Mouse (Mus musculus) heart, embryonic 12.5 days (tissue): Measurements from ENCODE around the gene Adamts12. TPM values are rescaled to one million over a fixed set of nuclear protein-coding genes. Genes with fewer than 3 reads are reported as not detected.

Experiments used
- ATAC-seq: fragments of 200-750 bp; cut with Nextera tagmentation; 2 replicates; pipeline ENCODE4 v1.8.0; 2017; ENCODE audit warnings: moderate TSS enrichment, moderate library complexity; ENCODE audit not compliant: insufficient number of reproducible peaks, low FRiP score
- H3K27ac ChIP-seq: fragments of 300-500 bp; sonication (generic); 2 replicates; pipeline ENCODE4 v1.5.1; 2016; ENCODE audit warnings: mild to moderate bottlenecking, moderate library complexity; ENCODE audit not compliant: poor library complexity, severe bottlenecking
- H3K27me3 ChIP-seq: fragments of 300-500 bp; sonication (generic); replicated peaks from 2 replicates; pipeline ENCODE4 v1.6.1; 2016; ENCODE audit warnings: mild to moderate bottlenecking, moderate library complexity
- H3K36me3 ChIP-seq: fragments of 300-500 bp; sonication (generic); 2 replicates; pipeline ENCODE4 v1.6.1; 2016; ENCODE audit warnings: mild to moderate bottlenecking, moderate library complexity
- H3K4me1 ChIP-seq: fragments of 300-500 bp; sonication (generic); replicated peaks from 2 replicates; pipeline ENCODE4 v1.6.1; 2016; ENCODE audit warnings: mild to moderate bottlenecking
- H3K4me2 ChIP-seq: fragments of 300-500 bp; sonication (generic); 2 replicates; pipeline ENCODE4 v1.6.1; 2016; ENCODE audit warnings: mild to moderate bottlenecking, moderate library complexity
- H3K4me3 ChIP-seq: fragments of 300-500 bp; sonication (generic); 2 replicates; pipeline ENCODE4 v1.5.1; 2016; ENCODE audit warnings: mild to moderate bottlenecking
- H3K9ac ChIP-seq: fragments of 300-500 bp; sonication (generic); 2 replicates; pipeline ENCODE4 v1.6.1; 2016; ENCODE audit warnings: mild to moderate bottlenecking, moderate library complexity
- H3K9me3 ChIP-seq: fragments of 300-500 bp; sonication (generic); replicated peaks from 2 replicates; pipeline ENCODE4 v1.6.1; 2016; ENCODE audit warnings: mild to moderate bottlenecking, moderate library complexity
- whole genome bisulfite sequencing: fragments of 180-500 bp; shearing (Covaris S2); methylation state at CpG from one replicate; pipeline ENCODE4 v1.1.7; 2016; 5-methylcytosine and 5-hydroxymethylcytosine counted together
- polyA plus RNA-seq: library from polyadenylated mRNA; unstranded; fragments of >200 nt; fragmentation: Nextera tagmentation; extraction: Ambion mirVana; gene quantifications from 2 replicates; pipeline ENCODE4 v1.2.1, GENCODE M21; 2016

Gene Adamts12
- polyA plus RNA-seq, 1 experiment from 2014 or later: 1.1 TPM

DNA sequence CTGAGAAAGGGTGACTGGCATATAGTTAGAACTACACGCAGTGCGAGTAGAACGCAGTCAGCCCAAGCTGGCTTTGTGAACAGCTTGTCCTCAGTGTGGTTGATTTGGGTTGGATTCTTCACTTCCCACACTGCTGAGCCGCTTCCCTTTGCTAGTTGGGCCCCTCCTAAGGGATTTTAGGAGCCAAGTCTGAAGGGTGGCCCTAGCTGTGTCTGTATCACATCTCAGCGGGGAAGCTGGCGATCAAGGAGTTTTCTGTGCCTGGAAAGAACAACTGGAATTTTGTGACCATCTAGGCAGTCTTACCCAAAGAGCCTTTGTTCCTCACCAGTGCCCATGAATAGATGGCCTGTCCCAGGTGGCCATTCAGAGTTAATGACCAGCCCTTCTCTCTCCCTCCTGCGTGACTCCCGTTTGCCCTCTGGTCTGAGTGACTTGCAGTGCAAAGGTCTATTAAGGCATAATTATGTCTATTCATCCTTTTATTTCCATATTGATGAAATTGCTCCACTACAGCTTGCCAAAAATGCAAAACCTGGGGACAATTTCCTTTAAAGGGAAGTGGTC lies 50.1 kb downstream of the Adamts12 start:
- WGBS: 72% methylated on average over 8 of the region's 8 CpGs
- Histone ChIP-seq H3K4me1 (no peaks in the 10 kb centered on the region), H3K4me3 (no peak overlapping the region), H3K9ac (no peak overlapping the region), H3K9me3 (no peaks in the 10 kb centered on the region), H3K36me3 (no peaks in the 10 kb centered on the region), H3K27me3 (no peaks in the 10 kb centered on the region), H3K4me2 (no peak overlapping the region), H3K27ac (no peak overlapping the region)
- no peak for ATAC-seq

GRCm38 (mm10) chr15:11116303-11116702 lies 51.7 kb downstream of the Adamts12 start:
- no peak overlapping the region for H3K9ac ChIP-seq
- WGBS: 84% methylated on average over 2 of the region's 2 CpGs
- H3K4me3 ChIP-seq: no peak overlapping the region
- no peaks in the 10 kb centered on the region for H3K27me3 ChIP-seq
- H3K4me1 ChIP-seq: no peaks in the 10 kb centered on the region
- no peaks in the 10 kb centered on the region for H3K36me3 ChIP-seq
- H3K9me3 ChIP-seq: no peaks in the 10 kb centered on the region
- no peak overlapping the region for H3K4me2 ChIP-seq
- no peak for ATAC-seq
- H3K27ac ChIP-seq: no peak overlapping the region

GRCm38 (mm10) chr15:11116853-11117252 lies 52.3 kb downstream of the Adamts12 start:
- no peak for ATAC-seq
- 46% methylated on average over 3 of the region's 3 CpGs for WGBS
- Histone ChIP-seq H3K9ac (no peak overlapping the region), H3K4me3 (no peak overlapping the region), H3K9me3 (no peaks in the 10 kb centered on the region), H3K27ac (no peak overlapping the region), H3K36me3 (no peaks in the 10 kb centered on the region), H3K4me2 (no peak overlapping the region), H3K27me3 (no peaks in the 10 kb centered on the region), H3K4me1 (no peaks in the 10 kb centered on the region)

DNA sequence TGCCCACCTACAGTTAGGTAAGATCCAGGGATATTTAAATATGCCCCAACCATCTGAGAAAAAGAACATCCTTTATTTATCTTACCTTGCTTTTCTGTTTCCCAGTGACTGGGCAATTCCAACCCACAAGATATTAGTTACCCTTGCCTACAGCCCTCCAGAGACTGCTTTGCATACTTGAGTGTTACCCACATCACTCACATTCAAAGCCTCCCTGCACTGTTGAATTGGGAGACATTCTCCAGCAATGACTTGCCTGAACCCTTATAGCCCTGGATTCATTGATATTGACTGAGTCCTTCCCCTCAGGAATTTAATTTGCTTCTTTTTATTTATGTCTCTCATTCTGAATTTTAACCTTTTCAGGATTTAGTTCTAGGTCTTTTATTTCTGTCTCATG lies 53.8 kb downstream of the Adamts12 start:
- no peak for ATAC-seq
- H3K9ac ChIP-seq: no peak overlapping the region
- no peak overlapping the region for H3K27ac ChIP-seq

DNA sequence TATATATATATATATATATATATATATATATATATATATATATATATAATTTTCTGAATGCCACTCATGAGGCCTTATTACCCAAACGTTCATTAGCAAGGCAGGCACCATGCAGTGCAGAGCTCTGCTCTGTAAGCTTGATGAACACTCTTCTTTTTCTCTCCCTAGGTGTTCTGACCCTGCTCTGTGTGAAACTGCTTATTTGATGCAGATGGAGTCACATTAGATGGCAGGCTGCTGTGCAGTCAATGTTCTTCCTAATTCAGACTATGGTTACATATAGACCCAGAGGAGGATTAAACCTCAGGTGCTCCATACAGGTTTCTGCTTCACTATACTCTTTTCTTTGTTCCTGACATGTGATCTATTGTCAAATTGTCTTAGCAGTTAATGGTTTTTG lies 57.1 kb downstream of the Adamts12 start:
- H3K27me3 ChIP-seq: no peaks in the 10 kb centered on the region
- no peak overlapping the region for H3K4me3 ChIP-seq
- WGBS: 54% methylated on average over 1 of the region's 1 CpGs
- H3K27ac ChIP-seq: no peak overlapping the region
- no peak overlapping the region for H3K9ac ChIP-seq
- H3K4me2 ChIP-seq: no peak overlapping the region
- H3K4me1 ChIP-seq: 0 out of 2 replicates have a peak, but pooled peaks cover 4% of the 10 kb centered on the region
- H3K36me3 ChIP-seq: no peaks in the 10 kb centered on the region
- no peaks in the 10 kb centered on the region for H3K9me3 ChIP-seq
- no peak for ATAC-seq

More for the DNA sequence above, 53.8 kb downstream of the Adamts12 start:
- H3K36me3 ChIP-seq: no peaks in the 10 kb centered on the region
- H3K27me3 ChIP-seq: no peaks in the 10 kb centered on the region
- no peaks in the 10 kb centered on the region for H3K9me3 ChIP-seq
- no peak overlapping the region for H3K4me2 ChIP-seq
- H3K4me3 ChIP-seq: no peak overlapping the region
- no peaks in the 10 kb centered on the region for H3K4me1 ChIP-seq

- Histone ChIP-seq H3K4me1 (0 out of 2 replicates have a peak, but pooled peaks cover 5% of the 10 kb centered on the region), H3K36me3 (no peaks in the 10 kb centered on the region), H3K4me2 (no peak overlapping the region), H3K9me3 (no peaks in the 10 kb centered on the region), H3K27me3 (no peaks in the 10 kb centered on the region), H3K27ac (no peak overlapping the region), H3K9ac (no peak overlapping the region), H3K4me3 (no peak overlapping the region)
- ATAC-seq: no peak
Measured at GRCm38 (mm10) chr15:11125361-11125760, 60.8 kb downstream of the Adamts12 start.

DNA sequence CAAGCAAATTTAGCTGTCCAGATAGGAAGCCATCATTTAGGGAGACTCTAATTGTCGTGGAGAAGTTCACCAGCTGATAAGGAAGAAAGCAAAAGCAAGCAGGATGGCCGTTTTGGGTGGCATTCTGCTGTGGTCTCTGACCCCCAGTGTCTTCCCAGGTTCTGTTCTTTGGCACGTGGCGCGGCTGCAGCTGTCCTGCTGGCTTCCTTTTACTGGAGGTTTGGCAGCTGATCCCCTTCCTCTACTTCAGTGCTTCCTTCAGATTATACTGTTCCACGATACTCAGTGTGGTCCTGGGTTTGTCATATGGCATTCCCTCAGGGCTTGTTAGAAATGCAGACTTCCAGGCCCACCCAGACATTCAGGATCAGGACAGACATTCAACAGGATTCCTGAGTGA lies 63.9 kb downstream of the Adamts12 start:
- 56% methylated on average over 6 of the region's 6 CpGs for WGBS
- no peaks in the 10 kb centered on the region for H3K9me3 ChIP-seq
- no peak overlapping the region for H3K9ac ChIP-seq
- no peak overlapping the region for H3K4me2 ChIP-seq
- H3K27ac ChIP-seq: no peak overlapping the region
- H3K4me1 ChIP-seq: 0 out of 2 replicates have a peak, but pooled peaks cover 5% of the 10 kb centered on the region
- H3K36me3 ChIP-seq: no peaks in the 10 kb centered on the region
- ATAC-seq: no peak
- no peak overlapping the region for H3K4me3 ChIP-seq
- H3K27me3 ChIP-seq: no peaks in the 10 kb centered on the region

GRCm38 (mm10) chr15:11132586-11133558 lies 68.3 kb downstream of the Adamts12 start:
- WGBS: 75% methylated on average over 5 of the region's 5 CpGs
- ATAC-seq: no peak
- Histone ChIP-seq H3K4me2 (no peak overlapping the region), H3K27me3 (no peaks in the 10 kb centered on the region), H3K4me1 (no peaks in the 10 kb centered on the region), H3K4me3 (no peak overlapping the region), H3K36me3 (no peaks in the 10 kb centered on the region), H3K27ac (no peak overlapping the region), H3K9me3 (no peaks in the 10 kb centered on the region), H3K9ac (no peak overlapping the region)

GRCm38 (mm10) chr15:11145581-11145980 lies 81.0 kb downstream of the Adamts12 start:
- Histone ChIP-seq H3K27ac (no peak overlapping the region), H3K4me2 (no peak overlapping the region), H3K27me3 (no peaks in the 10 kb centered on the region), H3K4me3 (no peak overlapping the region), H3K9ac (no peak overlapping the region), H3K4me1 (no peaks in the 10 kb centered on the region), H3K9me3 (no peaks in the 10 kb centered on the region), H3K36me3 (no peaks in the 10 kb centered on the region)
- ATAC-seq: no peak
- WGBS: 54% methylated on average over 3 of the region's 3 CpGs

DNA sequence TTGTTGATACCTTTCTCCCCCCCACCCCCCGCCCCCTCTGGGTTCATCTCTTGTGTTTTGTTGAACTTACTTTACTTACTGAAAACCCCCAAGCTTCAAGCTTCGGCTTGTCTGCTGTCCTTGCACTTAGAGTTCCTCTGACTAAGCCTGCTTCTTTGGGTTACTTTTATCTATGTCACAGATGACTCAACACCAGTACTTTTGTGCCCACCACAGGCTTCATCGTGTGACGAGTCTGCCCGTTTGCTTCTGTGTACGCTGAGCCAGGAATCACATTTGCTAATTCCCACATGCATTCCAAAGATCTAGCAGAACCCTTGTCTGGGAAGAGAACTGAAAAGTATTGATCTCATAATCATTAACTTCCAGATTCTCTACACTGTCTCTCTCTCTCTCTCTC lies 94.8 kb downstream of the Adamts12 start:
- Histone ChIP-seq H3K4me2 (no peak overlapping the region), H3K27me3 (no peaks in the 10 kb centered on the region), H3K4me1 (0 out of 2 replicates have a peak, but pooled peaks cover 2% of the 10 kb centered on the region), H3K36me3 (no peaks in the 10 kb centered on the region), H3K27ac (no peak overlapping the region), H3K9ac (no peak overlapping the region), H3K9me3 (no peaks in the 10 kb centered on the region), H3K4me3 (no peak overlapping the region)
- no peak for ATAC-seq
- WGBS: 53% methylated on average over 6 of the region's 6 CpGs

DNA sequence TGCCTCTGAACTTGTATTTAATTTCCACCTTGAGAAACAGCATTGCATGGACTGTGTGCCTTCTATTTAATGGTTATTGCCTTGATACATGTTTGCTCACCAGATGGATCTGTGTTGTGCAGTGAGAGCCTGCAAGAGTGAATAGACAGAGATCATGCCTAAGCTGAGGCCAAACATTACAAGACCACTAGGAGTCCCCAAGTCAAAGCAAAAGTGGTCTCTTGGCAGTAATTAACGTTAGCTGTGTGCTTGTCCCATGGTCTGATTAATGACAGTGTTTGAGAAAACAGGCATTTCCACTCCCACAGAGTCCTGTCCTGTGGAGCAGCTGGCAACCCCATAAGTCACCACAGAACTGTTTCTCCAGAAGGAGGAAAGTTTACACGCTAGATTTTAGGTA lies 96.2 kb downstream of the Adamts12 start:
- Histone ChIP-seq H3K36me3 (no peaks in the 10 kb centered on the region), H3K27me3 (no peaks in the 10 kb centered on the region), H3K9me3 (no peaks in the 10 kb centered on the region), H3K9ac (no peak overlapping the region), H3K4me1 (0 out of 2 replicates have a peak, but pooled peaks cover 2% of the 10 kb centered on the region), H3K4me3 (no peak overlapping the region), H3K4me2 (no peak overlapping the region), H3K27ac (no peak overlapping the region)
- 54% methylated on average over 2 of the region's 2 CpGs for WGBS
- no peak for ATAC-seq
